Mouse (Mus musculus) heart, embryonic 15.5 days (tissue): Measurements from ENCODE around the gene Ephb4. TPM values are rescaled to one million over a fixed set of nuclear protein-coding genes. Genes with fewer than 3 reads are reported as not detected.

ENCODE experiments used
- ATAC-seq: fragments of 200-750 bp; cut with Nextera tagmentation; replicated peaks from 2 replicates; pipeline ENCODE4 v1.8.0; 2017; ENCODE audit warnings: low read depth, moderate TSS enrichment; ENCODE audit not compliant: insufficient number of reproducible peaks, insufficient read depth, low FRiP score
- H3K27ac ChIP-seq: fragments of 300-500 bp; sonication (generic); 2 replicates; pipeline ENCODE4 v1.5.1; 2015; ENCODE audit warnings: mild to moderate bottlenecking, inconsistent platforms
- H3K27me3 ChIP-seq: fragments of 300-500 bp; sonication (generic); 2 replicates; pipeline ENCODE4 v1.6.1; 2015; ENCODE audit warnings: inconsistent platforms
- H3K36me3 ChIP-seq: fragments of 300-500 bp; sonication (generic); 2 replicates; pipeline ENCODE4 v1.6.1; 2015; ENCODE audit warnings: mild to moderate bottlenecking, inconsistent platforms
- H3K4me1 ChIP-seq: fragments of 300-500 bp; sonication (generic); replicated peaks from 2 replicates; pipeline ENCODE4 v1.6.1; 2015; ENCODE audit warnings: inconsistent platforms
- H3K4me2 ChIP-seq: fragments of 300-500 bp; sonication (generic); 2 replicates; pipeline ENCODE4 v1.6.1; 2015; ENCODE audit warnings: inconsistent platforms, mild to moderate bottlenecking, moderate library complexity
- H3K4me3 ChIP-seq: fragments of 300-500 bp; sonication (generic); 2 replicates; pipeline ENCODE4 v1.5.1; 2015; ENCODE audit warnings: mild to moderate bottlenecking, inconsistent platforms
- H3K9ac ChIP-seq: fragments of 300-500 bp; sonication (generic); 2 replicates; pipeline ENCODE4 v1.6.1; 2015; ENCODE audit warnings: mild to moderate bottlenecking, inconsistent platforms
- H3K9me3 ChIP-seq: fragments of 300-500 bp; sonication (generic); replicated peaks from 2 replicates; pipeline ENCODE4 v1.6.1; 2016; ENCODE audit warnings: inconsistent platforms
- WGBS: fragments of 180-500 bp; shearing (Covaris S2); methylation state at CpG from one replicate; pipeline ENCODE4 v1.1.7; 2015; ENCODE audit warnings: mixed read lengths; 5-methylcytosine and 5-hydroxymethylcytosine counted together
- polyA plus RNA-seq: library from polyadenylated mRNA; unstranded; fragments of >200 nt; fragmentation: Nextera tagmentation; extraction: Ambion mirVana; gene quantifications from 2 replicates; pipeline ENCODE4 v1.2.1, GENCODE M21; 2015

Gene Ephb4
- polyA plus RNA-seq, 1 experiment from 2014 or later = 32.9 TPM

GRCm38 (mm10) chr5:137337190-137337589, 12.7 kb upstream of the Ephb4 start:
- H3K4me2 ChIP-seq = no peak overlapping the region
- ATAC-seq = no peak
- H3K27ac ChIP-seq = peak overlapping the region; percentile 24
- no peaks in the 10 kb centered on the region for H3K36me3 ChIP-seq
- no peaks in the 10 kb centered on the region for H3K9me3 ChIP-seq
- 32% methylated on average over 8 of the region's 8 CpGs for WGBS
- peak overlapping the region; percentile 14; the same call in 1 of the 2 replicates for H3K9ac ChIP-seq
- no peak overlapping the region for H3K4me3 ChIP-seq
- peaks cover 29% of the 10 kb centered on the region for H3K4me1 ChIP-seq
- H3K27me3 ChIP-seq = no peaks in the 10 kb centered on the region

DNA sequence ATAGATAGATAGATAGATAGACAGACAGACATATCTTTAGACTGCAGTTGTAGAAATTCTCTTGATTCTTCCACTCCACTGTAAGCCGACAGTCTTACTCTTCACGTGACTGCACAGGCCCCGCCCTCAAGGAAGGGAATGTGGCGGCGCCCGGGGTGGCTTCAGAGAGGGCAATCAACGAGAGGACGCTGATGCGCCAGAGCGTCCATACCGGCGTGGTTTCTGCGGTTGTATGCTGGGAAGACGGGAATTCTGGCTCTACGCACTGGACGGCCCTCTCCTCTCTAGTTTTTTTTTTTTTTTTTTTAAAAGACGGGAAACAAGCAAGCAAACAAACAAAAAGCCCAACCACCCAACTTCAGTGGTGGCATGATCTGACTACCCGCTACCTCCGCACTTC, 11.7 kb upstream of the Ephb4 start:
- peak overlapping the region; percentile 73 for H3K4me2 ChIP-seq
- no peaks in the 10 kb centered on the region for H3K27me3 ChIP-seq
- peak overlapping the region; percentile 90 for H3K27ac ChIP-seq
- peaks cover 25% of the 10 kb centered on the region for H3K4me1 ChIP-seq
- peak; percentile 80 for ATAC-seq
- H3K36me3 ChIP-seq = no peaks in the 10 kb centered on the region
- WGBS = under 1% methylated on average over 19 of the region's 19 CpGs
- no peaks in the 10 kb centered on the region for H3K9me3 ChIP-seq
- H3K4me3 ChIP-seq = peak overlapping the region; percentile 52
- H3K9ac ChIP-seq = peak overlapping the region; percentile 56

GRCm38 (mm10) chr5:137338663-137339289, 11.1 kb upstream of the Ephb4 start:
- no peaks in the 10 kb centered on the region for H3K9me3 ChIP-seq
- no peaks in the 10 kb centered on the region for H3K27me3 ChIP-seq
- peak overlapping the region; percentile 90 for H3K27ac ChIP-seq
- under 1% methylated on average over 11 of the region's 11 CpGs for WGBS
- H3K4me1 ChIP-seq = peaks cover 25% of the 10 kb centered on the region
- peak overlapping the region; percentile 56 for H3K9ac ChIP-seq
- ATAC-seq = peak; percentile 45
- peak overlapping the region; percentile 52 for H3K4me3 ChIP-seq
- peak overlapping the region; percentile 73 for H3K4me2 ChIP-seq
- H3K36me3 ChIP-seq = no peaks in the 10 kb centered on the region

DNA sequence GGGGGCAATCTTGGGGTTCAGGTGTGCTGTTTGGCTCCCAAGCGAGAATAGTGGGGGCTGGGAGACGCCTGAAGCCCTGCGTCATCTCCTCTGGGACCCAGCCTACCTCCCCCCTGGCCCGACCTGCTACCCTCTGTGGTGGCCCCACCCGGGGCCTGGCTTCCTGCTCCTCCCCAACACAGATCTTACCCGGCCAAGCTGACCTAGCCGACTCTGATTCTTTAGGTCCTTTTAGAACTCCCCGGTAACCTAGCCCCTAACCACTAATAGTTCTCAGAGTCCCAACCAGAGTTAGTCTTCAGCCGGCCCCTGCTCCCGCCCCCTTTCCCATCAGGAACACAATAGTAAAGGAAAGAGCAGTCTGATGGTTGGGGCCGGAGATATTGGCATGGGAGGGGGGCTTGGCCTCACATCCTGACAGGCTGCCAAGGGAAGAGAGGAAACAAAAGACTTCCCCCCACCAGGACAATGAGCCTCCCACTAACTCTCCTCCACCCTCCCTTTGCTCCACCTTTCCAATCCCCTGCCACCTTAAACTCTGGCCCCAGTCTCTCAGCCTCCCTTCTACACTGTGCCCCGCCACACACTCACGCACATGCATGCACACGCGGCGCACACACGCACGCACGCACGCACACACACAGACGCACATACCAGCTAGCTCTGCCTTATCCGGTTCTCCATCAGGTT, 10.5 kb upstream of the Ephb4 start:
- peak overlapping the region; percentile 56 for H3K9ac ChIP-seq
- H3K4me3 ChIP-seq = peak overlapping the region; percentile 52
- no peaks in the 10 kb centered on the region for H3K36me3 ChIP-seq
- H3K27me3 ChIP-seq = no peaks in the 10 kb centered on the region
- peaks cover 22% of the 10 kb centered on the region for H3K4me1 ChIP-seq
- peak; percentile 60 for ATAC-seq
- H3K9me3 ChIP-seq = no peaks in the 10 kb centered on the region
- peak overlapping the region; percentile 73 for H3K4me2 ChIP-seq
- 18% methylated on average over 22 of the region's 22 CpGs for WGBS
- H3K27ac ChIP-seq = peak overlapping the region; percentile 90

- Histone ChIP-seq H3K4me3 (no peak overlapping the region), H3K27me3 (no peaks in the 10 kb centered on the region), H3K36me3 (no peaks in the 10 kb centered on the region), H3K9me3 (no peaks in the 10 kb centered on the region), H3K9ac (no peak overlapping the region), H3K4me1 (peaks cover 22% of the 10 kb centered on the region), H3K4me2 (no peak overlapping the region), H3K27ac (peak overlapping the region; percentile 90)
- 69% methylated on average over 6 of the region's 6 CpGs for WGBS
- ATAC-seq = no peak
Measured at GRCm38 (mm10) chr5:137340222-137340621, 9.7 kb upstream of the Ephb4 start.

DNA sequence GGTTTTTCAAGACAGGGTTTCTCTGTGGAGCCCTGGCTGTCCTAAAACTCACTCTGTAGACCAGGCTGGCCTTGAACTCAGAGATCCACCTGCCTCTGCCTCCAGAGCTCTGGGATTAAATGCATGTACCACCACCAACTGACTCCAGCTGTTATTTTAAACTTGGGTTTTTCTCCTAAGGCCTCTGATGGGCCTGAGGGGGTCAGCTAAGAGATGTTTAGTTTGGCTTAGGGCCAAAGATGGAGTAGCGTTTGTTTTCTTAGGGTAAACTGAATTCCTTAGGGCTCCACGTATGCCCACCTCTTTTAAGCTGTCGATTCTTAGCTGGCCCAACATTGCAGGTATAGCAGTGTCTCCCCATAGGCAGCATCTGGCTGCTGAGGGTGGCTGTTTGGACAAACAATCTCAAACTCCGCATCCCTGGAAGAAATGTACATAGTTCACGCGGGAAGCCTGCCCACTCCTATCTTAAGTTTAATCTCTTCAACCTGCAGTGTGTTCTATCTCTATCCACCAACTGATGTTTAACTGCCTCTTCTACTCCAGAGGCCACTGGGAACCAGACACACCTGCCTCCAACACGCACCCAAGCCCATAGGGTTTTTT, 7.4 kb upstream of the Ephb4 start:
- no peak for ATAC-seq
- peaks cover 37% of the 10 kb centered on the region for H3K4me1 ChIP-seq
- no peaks in the 10 kb centered on the region for H3K9me3 ChIP-seq
- no peak overlapping the region for H3K9ac ChIP-seq
- H3K36me3 ChIP-seq = no peaks in the 10 kb centered on the region
- H3K27me3 ChIP-seq = no peaks in the 10 kb centered on the region
- H3K4me3 ChIP-seq = no peak overlapping the region
- no peak overlapping the region for H3K4me2 ChIP-seq
- WGBS = 63% methylated on average over 7 of the region's 7 CpGs
- H3K27ac ChIP-seq = no peak overlapping the region

- no peaks in the 10 kb centered on the region for H3K27me3 ChIP-seq
- H3K9ac ChIP-seq = no peak overlapping the region
- peaks cover 40% of the 10 kb centered on the region for H3K4me1 ChIP-seq
- WGBS = 94% methylated on average over 5 of the region's 5 CpGs
- H3K9me3 ChIP-seq = no peaks in the 10 kb centered on the region
- no peak for ATAC-seq
- no peak overlapping the region for H3K4me3 ChIP-seq
- no peaks in the 10 kb centered on the region for H3K36me3 ChIP-seq
- no peak overlapping the region for H3K4me2 ChIP-seq
- H3K27ac ChIP-seq = no peak overlapping the region
Measured at GRCm38 (mm10) chr5:137343412-137343811, 6.5 kb upstream of the Ephb4 start.

DNA sequence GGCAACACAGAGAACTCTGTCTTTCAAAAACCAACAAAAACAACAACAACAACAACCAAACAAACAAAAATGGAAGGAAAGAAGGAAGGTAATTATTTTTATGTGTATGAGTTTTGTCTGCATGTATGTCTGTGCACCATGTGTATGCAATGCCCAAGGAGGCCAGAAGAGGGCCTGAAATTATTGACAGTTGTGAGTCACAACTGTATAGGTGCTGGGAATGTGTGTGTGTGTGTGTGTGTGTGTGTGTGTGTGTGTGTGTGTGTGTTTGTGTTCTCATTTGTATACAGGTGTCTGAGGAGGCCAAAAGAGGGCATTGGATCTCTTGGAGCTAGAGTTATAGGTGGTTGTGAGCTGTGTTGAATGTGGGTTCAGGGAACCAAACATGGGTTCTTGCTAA, 6.0 kb upstream of the Ephb4 start:
- no peak for ATAC-seq
- no peaks in the 10 kb centered on the region for H3K9me3 ChIP-seq
- H3K4me2 ChIP-seq = no peak overlapping the region
- H3K27ac ChIP-seq = no peak overlapping the region
- H3K27me3 ChIP-seq = no peaks in the 10 kb centered on the region
- H3K4me3 ChIP-seq = no peak overlapping the region
- H3K9ac ChIP-seq = no peak overlapping the region
- no peaks in the 10 kb centered on the region for H3K36me3 ChIP-seq
- H3K4me1 ChIP-seq = peaks cover 43% of the 10 kb centered on the region

DNA sequence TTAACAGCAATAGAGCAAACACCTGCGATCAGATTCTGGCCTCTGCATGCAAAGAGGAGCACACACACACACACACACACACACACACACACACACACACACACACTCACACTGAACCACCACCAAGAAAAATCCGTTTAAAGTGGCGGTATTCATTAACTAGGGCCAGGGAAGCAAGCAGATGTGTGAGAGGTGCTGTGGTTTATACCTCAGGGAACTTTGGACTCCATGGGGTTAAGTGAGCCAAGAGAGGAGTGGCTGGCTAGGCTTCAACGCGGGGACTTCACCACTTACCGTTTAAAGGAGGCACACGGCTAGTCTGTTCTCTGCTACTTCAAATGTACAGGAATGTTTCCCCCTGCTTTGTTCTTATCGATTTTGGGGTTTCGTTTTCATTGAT, 4.1 kb upstream of the Ephb4 start:
- Histone ChIP-seq H3K4me2 (peak overlapping the region; percentile 42), H3K27me3 (no peaks in the 10 kb centered on the region), H3K9ac (0 out of 2 replicates have a peak overlapping the region, but pooled peaks have one; percentile 2), H3K9me3 (no peaks in the 10 kb centered on the region), H3K4me3 (no peak overlapping the region), H3K36me3 (no peaks in the 10 kb centered on the region), H3K27ac (peak overlapping the region; percentile 41), H3K4me1 (peaks cover 33% of the 10 kb centered on the region)
- 14% methylated on average over 9 of the region's 9 CpGs for WGBS
- ATAC-seq = no peak

DNA sequence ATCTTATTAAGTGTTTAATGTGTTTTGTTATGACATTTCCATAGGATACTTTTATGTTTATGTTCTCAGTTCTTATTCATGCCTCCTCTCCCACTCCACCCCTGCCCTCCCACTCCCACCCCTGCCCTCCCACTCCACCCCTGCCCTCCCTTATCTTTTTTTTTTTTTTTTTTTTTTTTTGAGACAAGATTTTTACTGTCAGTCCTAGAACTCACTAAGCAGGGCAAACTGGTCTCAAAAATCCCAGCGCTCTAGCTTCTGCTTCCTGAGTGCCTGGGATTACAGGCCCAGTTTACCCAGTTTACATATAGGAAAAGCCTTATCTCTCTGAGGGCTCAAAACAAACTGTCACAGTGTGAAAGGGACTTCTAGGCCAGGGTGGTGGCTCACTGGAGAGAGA, 3.5 kb upstream of the Ephb4 start:
- WGBS = 73% methylated on average over 1 of the region's 1 CpGs
- Histone ChIP-seq H3K4me3 (no peak overlapping the region), H3K27ac (peak overlapping the region; percentile 41), H3K9ac (0 out of 2 replicates have a peak overlapping the region, but pooled peaks have one; percentile 2), H3K4me2 (peak overlapping the region; percentile 42; the same call in 1 of the 2 replicates), H3K4me1 (peaks cover 35% of the 10 kb centered on the region), H3K36me3 (no peaks in the 10 kb centered on the region), H3K27me3 (no peaks in the 10 kb centered on the region), H3K9me3 (no peaks in the 10 kb centered on the region)
- ATAC-seq = no peak

DNA sequence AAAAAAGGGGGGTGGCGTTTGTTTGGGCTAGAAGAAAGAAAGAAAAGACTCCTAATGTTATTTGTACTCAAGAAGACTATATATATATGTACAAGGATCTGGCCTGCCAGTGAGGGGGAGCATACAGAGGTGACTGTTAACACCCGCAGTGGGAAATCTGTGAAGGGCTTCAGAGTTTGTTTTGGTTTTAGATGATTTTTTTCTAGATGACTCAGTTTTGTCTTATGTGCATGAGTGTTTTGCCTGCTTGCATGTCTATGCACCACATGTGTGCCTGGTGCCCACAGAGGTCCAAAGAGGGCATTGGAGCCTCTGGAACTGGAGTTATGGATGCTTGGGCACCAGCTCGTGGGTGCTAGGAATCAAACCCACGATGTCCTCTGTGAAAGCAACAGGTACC, 2.9 kb upstream of the Ephb4 start:
- no peak overlapping the region for H3K27ac ChIP-seq
- H3K4me3 ChIP-seq = no peak overlapping the region
- H3K36me3 ChIP-seq = no peaks in the 10 kb centered on the region
- H3K4me2 ChIP-seq = no peak overlapping the region
- no peaks in the 10 kb centered on the region for H3K9me3 ChIP-seq
- H3K27me3 ChIP-seq = no peaks in the 10 kb centered on the region
- whole genome bisulfite sequencing = 80% methylated on average over 4 of the region's 4 CpGs
- H3K9ac ChIP-seq = no peak overlapping the region
- peaks cover 41% of the 10 kb centered on the region for H3K4me1 ChIP-seq
- no peak for ATAC-seq
